Mouse (Mus musculus): ENCODE results near the gene Kif5c. TPM values are rescaled to one million over a fixed set of nuclear protein-coding genes. Genes with fewer than 3 reads are reported as not detected.

Gene Kif5c
- polyA plus RNA-seq, 1 experiment from 2014 or later = 148 TPM

DNA sequence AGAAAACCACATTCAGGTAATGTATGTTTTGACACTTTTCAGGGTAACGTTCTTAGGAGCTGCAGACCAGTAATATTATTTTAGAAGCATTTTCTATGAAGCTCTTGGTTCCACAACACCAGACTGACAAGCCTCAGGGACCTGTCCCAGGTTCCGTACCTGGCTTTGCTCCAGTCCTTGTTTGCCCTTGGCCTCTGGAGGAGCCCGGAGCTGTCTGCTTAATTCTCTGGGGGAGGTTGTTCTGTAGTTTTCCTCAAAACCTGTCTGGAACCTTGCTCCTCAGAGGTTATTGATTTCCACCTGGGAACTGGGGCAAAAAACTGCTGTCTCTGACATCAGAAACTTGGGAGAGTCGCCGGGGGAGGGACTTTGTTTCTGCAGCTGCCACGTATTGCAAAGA lies 11.5 kb downstream of the Kif5c start:
- Histone ChIP-seq H3K27ac (ENCODE audit: low read depth, low read length) (no peak overlapping the region), H3K9me3 (replicated peaks; ENCODE audit: control insufficient read depth, low read length) (no peaks in the 10 kb centered on the region), H3K27me3 (replicated peaks; ENCODE audit: control insufficient read depth, insufficient read depth, low read length) (no peaks in the 10 kb centered on the region), H3K4me2 (ENCODE audit: low read length) (no peak overlapping the region), H3K4me1 (ENCODE audit: control insufficient read depth, insufficient read depth, low read length) (peaks cover 41% of the 10 kb centered on the region), H3K36me3 (ENCODE audit: control insufficient read depth, insufficient read depth, low read length) (peaks cover 3% of the 10 kb centered on the region; the same call in 1 of the 2 replicates), H3K4me3 (ENCODE audit: low read depth, low read length) (no peak overlapping the region), H3K9ac (ENCODE audit: low read length) (no peak overlapping the region)
- ATAC-seq (no peak), DNase-seq (ENCODE audit: low spot score) (no peak)
- 90% methylated on average over 6 of the region's 6 CpGs for WGBS

DNA sequence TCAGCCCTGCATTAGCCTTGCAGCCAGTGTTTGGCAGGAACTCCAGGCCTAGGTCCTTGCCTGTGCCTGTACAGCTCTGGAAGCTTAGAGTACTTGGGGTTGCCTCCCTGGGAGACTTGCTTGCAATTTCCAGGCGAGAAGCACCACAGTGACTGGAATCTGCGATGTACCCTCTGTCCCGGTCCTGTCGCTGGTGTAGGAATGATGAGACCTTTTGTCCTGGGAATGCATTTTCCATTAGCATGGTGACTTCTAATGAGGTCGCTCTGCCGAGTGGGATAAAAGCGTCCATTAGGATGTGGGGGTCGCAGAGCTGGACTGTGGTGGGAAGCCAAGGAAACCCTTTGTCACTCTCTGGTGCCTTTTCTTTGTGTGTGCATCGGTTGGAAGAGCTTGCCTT lies 14.1 kb downstream of the Kif5c start:
- Histone ChIP-seq H3K4me1 (ENCODE audit: control insufficient read depth, insufficient read depth, low read length) (peaks cover 24% of the 10 kb centered on the region), H3K4me3 (ENCODE audit: low read depth, low read length) (no peak overlapping the region), H3K4me2 (ENCODE audit: low read length) (peak overlapping the region; percentile 18; the same call in 1 of the 2 replicates), H3K27ac (ENCODE audit: low read depth, low read length) (peak overlapping the region; percentile 71), H3K27me3 (replicated peaks; ENCODE audit: control insufficient read depth, insufficient read depth, low read length) (no peaks in the 10 kb centered on the region), H3K36me3 (ENCODE audit: control insufficient read depth, insufficient read depth, low read length) (peaks cover 3% of the 10 kb centered on the region; the same call in 1 of the 2 replicates), H3K9me3 (replicated peaks; ENCODE audit: control insufficient read depth, low read length) (no peaks in the 10 kb centered on the region), H3K9ac (ENCODE audit: low read length) (peak overlapping the region; percentile 38; the same call in 1 of the 2 replicates)
- WGBS = 3% methylated on average over 9 of the region's 9 CpGs
- DNase-seq (ENCODE audit: low spot score) = peak; percentile 37
- peak; percentile 35; the same call in 1 of the 2 replicates for ATAC-seq

DNA sequence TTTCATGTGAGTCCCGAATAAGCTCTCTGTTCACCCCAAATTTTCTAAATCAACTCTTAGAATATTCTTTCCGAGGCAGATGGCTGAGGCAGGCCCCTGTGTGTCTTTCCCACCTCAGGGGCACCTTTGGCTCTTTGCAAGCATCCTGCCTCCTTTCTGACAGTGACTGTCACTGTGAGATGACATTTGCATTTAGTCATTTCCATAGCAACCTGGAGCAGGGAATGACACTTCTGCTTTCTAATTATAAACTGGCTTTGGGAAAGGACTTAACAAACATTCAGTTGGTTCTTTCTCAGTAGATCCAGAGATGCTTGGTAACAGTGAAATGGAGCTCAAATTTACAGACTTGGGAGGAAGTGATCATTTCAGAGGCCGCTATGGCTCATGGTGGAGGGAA lies 23.7 kb downstream of the Kif5c start:
- peak; percentile 30; the same call in 1 of the 2 replicates for ATAC-seq
- Histone ChIP-seq H3K9me3 (replicated peaks; ENCODE audit: control insufficient read depth, low read length) (no peaks in the 10 kb centered on the region), H3K36me3 (ENCODE audit: control insufficient read depth, insufficient read depth, low read length) (no peaks in the 10 kb centered on the region), H3K27me3 (replicated peaks; ENCODE audit: control insufficient read depth, insufficient read depth, low read length) (no peaks in the 10 kb centered on the region), H3K4me2 (ENCODE audit: low read length) (no peak overlapping the region; the same call in 1 of the 2 replicates), H3K4me1 (ENCODE audit: control insufficient read depth, insufficient read depth, low read length) (peaks cover 20% of the 10 kb centered on the region), H3K4me3 (ENCODE audit: low read depth, low read length) (no peak overlapping the region), H3K27ac (ENCODE audit: low read depth, low read length) (peak overlapping the region; percentile 44), H3K9ac (ENCODE audit: low read length) (no peak overlapping the region)
- DNase-seq (ENCODE audit: low spot score) = no peak
- 85% methylated on average over 3 of the region's 3 CpGs for WGBS

DNA sequence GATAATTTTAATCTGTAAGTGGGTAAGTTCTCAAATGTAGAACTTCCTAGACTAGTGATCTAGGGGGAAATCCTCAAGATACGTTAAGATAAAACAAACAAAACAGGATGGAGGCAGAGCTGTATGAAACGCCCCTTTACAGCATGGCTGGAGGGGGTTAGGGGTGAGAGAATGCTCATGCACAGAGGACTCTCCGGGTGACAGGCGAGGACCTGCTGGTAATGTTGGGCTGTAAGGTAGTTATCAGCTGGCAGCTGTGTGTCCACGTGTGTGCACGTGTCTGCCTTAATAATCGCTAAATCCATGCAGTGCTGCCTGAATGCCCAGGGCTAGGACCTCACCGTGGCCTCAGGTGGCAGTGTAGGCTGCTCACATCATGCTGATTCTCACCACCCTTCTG lies 24.7 kb downstream of the Kif5c start:
- DNase-seq (ENCODE audit: low spot score) (no peak), ATAC-seq (no peak)
- Histone ChIP-seq H3K4me2 (ENCODE audit: low read length) (no peak overlapping the region), H3K9me3 (replicated peaks; ENCODE audit: control insufficient read depth, low read length) (no peaks in the 10 kb centered on the region), H3K27ac (ENCODE audit: low read depth, low read length) (no peak overlapping the region), H3K36me3 (ENCODE audit: control insufficient read depth, insufficient read depth, low read length) (no peaks in the 10 kb centered on the region; the same call in 1 of the 2 replicates), H3K27me3 (replicated peaks; ENCODE audit: control insufficient read depth, insufficient read depth, low read length) (no peaks in the 10 kb centered on the region), H3K9ac (ENCODE audit: low read length) (no peak overlapping the region), H3K4me1 (ENCODE audit: control insufficient read depth, insufficient read depth, low read length) (peaks cover 20% of the 10 kb centered on the region), H3K4me3 (ENCODE audit: low read depth, low read length) (no peak overlapping the region)
- 95% methylated on average over 8 of the region's 8 CpGs for WGBS

DNA sequence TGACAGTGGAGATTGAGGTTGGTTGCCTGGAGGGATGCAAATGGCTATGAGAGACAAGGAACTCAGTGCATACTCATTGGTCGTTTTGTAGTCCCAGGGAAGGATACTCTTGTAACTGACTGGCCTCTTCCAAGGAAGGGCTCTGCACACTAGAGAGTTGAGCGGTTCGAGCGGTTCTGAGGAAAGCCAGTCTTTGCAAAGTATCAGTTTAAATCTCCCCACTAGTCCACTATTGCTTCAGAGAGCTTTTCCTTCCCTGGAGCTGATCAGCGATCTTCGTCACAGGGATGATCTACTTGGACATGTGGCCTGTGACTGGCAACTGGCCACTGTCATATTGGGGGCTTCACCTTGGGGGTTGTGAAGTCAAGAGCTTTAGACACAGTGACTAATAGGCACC lies 28.5 kb downstream of the Kif5c start:
- H3K9ac ChIP-seq (ENCODE audit: low read length) = no peak overlapping the region
- H3K27me3 ChIP-seq (replicated peaks; ENCODE audit: control insufficient read depth, insufficient read depth, low read length) = no peaks in the 10 kb centered on the region
- ATAC-seq = no peak
- 85% methylated on average over 6 of the region's 6 CpGs for WGBS
- no peak for DNase-seq (ENCODE audit: low spot score)
- no peaks in the 10 kb centered on the region for H3K9me3 ChIP-seq (replicated peaks; ENCODE audit: control insufficient read depth, low read length)
- H3K4me3 ChIP-seq (ENCODE audit: low read depth, low read length) = no peak overlapping the region
- no peak overlapping the region for H3K27ac ChIP-seq (ENCODE audit: low read depth, low read length)
- H3K4me1 ChIP-seq (ENCODE audit: control insufficient read depth, insufficient read depth, low read length) = peaks cover 17% of the 10 kb centered on the region
- no peak overlapping the region for H3K4me2 ChIP-seq (ENCODE audit: low read length)
- H3K36me3 ChIP-seq (ENCODE audit: control insufficient read depth, insufficient read depth, low read length) = peaks cover 10% of the 10 kb centered on the region; the same call in 1 of the 2 replicates

DNA sequence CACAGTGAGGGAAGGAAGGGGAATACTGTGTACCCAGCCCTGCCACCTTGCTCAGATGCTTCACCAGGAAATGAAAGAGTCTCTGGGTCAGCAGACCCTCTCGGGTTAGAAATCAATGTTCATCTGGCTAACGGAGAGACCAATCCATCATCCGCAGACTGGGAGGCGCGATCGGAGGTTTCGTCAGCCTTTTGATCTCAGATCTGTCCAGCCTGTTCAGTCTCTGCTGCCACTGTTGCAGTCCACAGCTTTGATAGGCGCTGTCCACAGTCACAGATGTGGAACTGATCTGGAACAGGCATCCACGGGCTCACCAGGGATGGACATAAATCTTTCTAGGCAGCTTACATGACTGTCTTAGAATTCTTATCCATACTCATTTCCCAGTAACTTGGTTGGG lies 29.2 kb downstream of the Kif5c start:
- H3K27me3 ChIP-seq (replicated peaks; ENCODE audit: control insufficient read depth, insufficient read depth, low read length) = no peaks in the 10 kb centered on the region
- ATAC-seq = no peak
- H3K4me1 ChIP-seq (ENCODE audit: control insufficient read depth, insufficient read depth, low read length) = peaks cover 10% of the 10 kb centered on the region; the same call in 1 of the 2 replicates
- H3K4me2 ChIP-seq (ENCODE audit: low read length) = no peak overlapping the region
- H3K9me3 ChIP-seq (replicated peaks; ENCODE audit: control insufficient read depth, low read length) = no peaks in the 10 kb centered on the region
- no peak overlapping the region for H3K9ac ChIP-seq (ENCODE audit: low read length)
- no peak overlapping the region for H3K4me3 ChIP-seq (ENCODE audit: low read depth, low read length)
- no peak overlapping the region for H3K27ac ChIP-seq (ENCODE audit: low read depth, low read length)
- peaks cover 10% of the 10 kb centered on the region; the same call in 1 of the 2 replicates for H3K36me3 ChIP-seq (ENCODE audit: control insufficient read depth, insufficient read depth, low read length)
- WGBS = 85% methylated on average over 9 of the region's 9 CpGs
- DNase-seq (ENCODE audit: low spot score) = no peak

DNA sequence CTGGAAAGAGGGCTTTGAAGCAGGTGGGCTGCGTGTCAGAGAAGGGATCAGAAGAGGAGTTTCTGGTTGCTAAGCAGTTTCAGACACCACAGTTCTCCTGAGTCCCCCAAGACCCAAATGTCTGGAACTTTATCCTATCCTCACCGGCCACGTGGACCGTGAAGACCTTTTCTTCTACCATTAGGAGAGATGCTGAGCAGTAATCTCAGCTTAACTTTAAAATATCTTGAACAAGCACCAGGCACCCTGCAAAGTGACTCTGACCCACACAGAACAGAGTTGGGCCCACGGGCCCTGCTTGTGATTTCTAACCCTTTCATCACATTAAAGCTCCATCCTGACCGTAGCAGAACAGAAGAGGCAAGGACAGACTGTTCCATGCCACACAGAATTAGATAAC lies 29.7 kb downstream of the Kif5c start:
- ATAC-seq = no peak
- H3K27me3 ChIP-seq (replicated peaks; ENCODE audit: control insufficient read depth, insufficient read depth, low read length) = no peaks in the 10 kb centered on the region
- DNase-seq (ENCODE audit: low spot score) = no peak
- H3K4me3 ChIP-seq (ENCODE audit: low read depth, low read length) = no peak overlapping the region
- no peak overlapping the region for H3K9ac ChIP-seq (ENCODE audit: low read length)
- H3K36me3 ChIP-seq (ENCODE audit: control insufficient read depth, insufficient read depth, low read length) = peaks cover 10% of the 10 kb centered on the region; the same call in 1 of the 2 replicates
- 92% methylated on average over 6 of the region's 6 CpGs for WGBS
- no peaks in the 10 kb centered on the region for H3K9me3 ChIP-seq (replicated peaks; ENCODE audit: control insufficient read depth, low read length)
- H3K4me1 ChIP-seq (ENCODE audit: control insufficient read depth, insufficient read depth, low read length) = peaks cover 10% of the 10 kb centered on the region; the same call in 1 of the 2 replicates
- H3K4me2 ChIP-seq (ENCODE audit: low read length) = no peak overlapping the region
- peak overlapping the region; percentile 48 for H3K27ac ChIP-seq (ENCODE audit: low read depth, low read length)

DNA sequence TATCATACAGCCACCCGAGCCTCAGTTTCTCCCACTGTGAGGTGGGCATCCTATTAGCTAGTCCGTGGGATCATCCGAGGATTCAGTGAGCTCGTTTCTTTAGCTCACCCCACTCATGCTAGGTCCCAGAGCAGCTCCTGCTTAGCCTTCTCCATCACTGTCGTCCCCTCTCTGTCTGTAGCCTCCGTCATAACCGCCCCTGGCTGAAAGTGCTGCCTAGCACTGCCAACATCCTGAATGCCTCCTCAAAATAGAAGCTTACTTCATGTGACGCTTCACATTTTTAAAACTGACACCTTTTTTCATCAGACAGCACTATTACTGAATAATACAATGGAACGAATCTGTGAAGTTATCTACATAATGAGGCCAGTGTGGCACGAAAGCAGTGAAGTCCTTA lies 30.1 kb downstream of the Kif5c start:
- ATAC-seq (no peak), DNase-seq (ENCODE audit: low spot score) (no peak)
- Histone ChIP-seq H3K36me3 (ENCODE audit: control insufficient read depth, insufficient read depth, low read length) (peaks cover 10% of the 10 kb centered on the region; the same call in 1 of the 2 replicates), H3K9ac (ENCODE audit: low read length) (no peak overlapping the region), H3K4me2 (ENCODE audit: low read length) (no peak overlapping the region), H3K27ac (ENCODE audit: low read depth, low read length) (peak overlapping the region; percentile 48), H3K27me3 (replicated peaks; ENCODE audit: control insufficient read depth, insufficient read depth, low read length) (no peaks in the 10 kb centered on the region), H3K4me1 (ENCODE audit: control insufficient read depth, insufficient read depth, low read length) (peaks cover 14% of the 10 kb centered on the region), H3K9me3 (replicated peaks; ENCODE audit: control insufficient read depth, low read length) (no peaks in the 10 kb centered on the region), H3K4me3 (ENCODE audit: low read depth, low read length) (no peak overlapping the region)
- WGBS = 65% methylated on average over 10 of the region's 10 CpGs

DNA sequence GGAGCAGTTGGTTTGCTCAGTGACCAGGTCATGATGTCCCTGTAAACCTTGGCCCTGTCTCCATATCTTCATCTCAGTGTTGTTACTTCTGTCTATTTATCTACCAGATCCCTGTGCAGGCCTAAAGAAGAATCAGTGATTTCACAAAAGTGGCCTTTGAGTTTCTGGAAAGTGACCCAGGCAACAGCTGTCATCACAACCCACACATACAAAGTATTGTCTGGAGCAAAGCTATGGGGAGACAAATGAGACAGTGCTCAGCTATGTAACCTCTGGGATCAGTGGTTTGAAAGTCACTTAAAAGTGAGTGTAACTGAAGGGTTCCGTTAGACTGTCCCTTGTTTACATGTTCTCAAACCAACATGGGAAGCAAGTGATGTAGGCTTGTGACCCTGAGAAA lies 32.6 kb downstream of the Kif5c start:
- H3K4me2 ChIP-seq (ENCODE audit: low read length) = no peak overlapping the region
- DNase-seq (ENCODE audit: low spot score) (no peak), ATAC-seq (no peak)
- H3K4me3 ChIP-seq (ENCODE audit: low read depth, low read length) = no peak overlapping the region
- H3K9ac ChIP-seq (ENCODE audit: low read length) = no peak overlapping the region
- no peaks in the 10 kb centered on the region for H3K27me3 ChIP-seq (replicated peaks; ENCODE audit: control insufficient read depth, insufficient read depth, low read length)
- whole genome bisulfite sequencing = 94% methylated on average over 1 of the region's 1 CpGs
- H3K4me1 ChIP-seq (ENCODE audit: control insufficient read depth, insufficient read depth, low read length) = peaks cover 32% of the 10 kb centered on the region
- H3K27ac ChIP-seq (ENCODE audit: low read depth, low read length) = no peak overlapping the region
- peaks cover 10% of the 10 kb centered on the region; the same call in 1 of the 2 replicates for H3K36me3 ChIP-seq (ENCODE audit: control insufficient read depth, insufficient read depth, low read length)
- no peaks in the 10 kb centered on the region for H3K9me3 ChIP-seq (replicated peaks; ENCODE audit: control insufficient read depth, low read length)
